Mouse (Mus musculus): ENCODE measurements around the gene 1600014C10Rik.

DNA sequence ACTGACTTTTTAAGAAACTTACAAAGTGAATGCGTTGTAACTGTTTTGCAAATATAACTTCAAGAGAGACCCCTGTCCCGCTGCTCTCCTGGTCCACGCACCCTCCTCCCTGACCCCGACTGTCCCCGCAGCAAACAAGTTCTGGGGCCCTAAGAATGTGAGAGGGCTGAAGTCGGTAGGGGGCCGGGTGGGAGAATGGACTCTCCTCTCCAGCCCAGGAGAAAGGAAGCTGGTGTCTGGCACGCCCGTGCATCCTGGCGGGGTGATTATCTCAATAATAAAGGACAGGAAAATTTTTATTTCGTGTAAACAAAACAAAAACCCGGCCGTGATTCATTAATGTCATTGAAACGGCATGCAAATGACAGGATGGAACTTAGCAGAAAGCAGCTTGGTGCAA is 9.1 kb upstream of the 1600014C10Rik start:
- TF ChIP-seq CTCF (IDR thresholded peaks at IDR 0.05; ENCODE audit: low read depth, low read length), result no peak
- no peak for TF ChIP-seq TAL1 (conservative IDR thresholded peaks at IDR 0.05; ENCODE audit: low read depth, low read length)
- TF ChIP-seq POLR2AphosphoS5 (IDR thresholded peaks at IDR 0.05; ENCODE audit: insufficient replicate concordance, low read depth, low read length), result no peak
- TF ChIP-seq GATA1 (IDR thresholded peaks at IDR 0.05; ENCODE audit: borderline replicate concordance, low read length), result no peak
